Mouse (Mus musculus): ENCODE results near the gene Ebf1.

The Ebf1 gene

DNA sequence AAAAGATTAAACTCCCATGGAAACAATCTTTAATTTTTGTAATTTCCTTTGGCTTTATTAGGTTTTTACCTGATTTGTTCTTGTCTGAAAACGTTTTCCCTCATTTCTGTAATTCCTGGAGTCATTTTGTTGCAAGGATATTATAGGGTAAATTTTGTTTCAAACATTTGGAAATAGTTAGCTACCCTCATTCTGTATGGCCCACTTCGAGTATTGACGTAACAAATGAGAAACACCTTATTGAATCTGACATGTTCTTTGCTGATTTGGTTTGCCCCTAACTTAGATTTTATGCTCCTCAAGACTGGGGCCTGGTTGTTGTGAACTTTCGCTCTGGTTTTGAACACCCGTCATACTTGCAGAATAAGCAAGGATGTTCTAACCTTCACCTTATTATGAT is 120.9 kb downstream of the Ebf1 start:
- no peak for DNase-seq (ENCODE audit: low read depth, low spot score)

DNA sequence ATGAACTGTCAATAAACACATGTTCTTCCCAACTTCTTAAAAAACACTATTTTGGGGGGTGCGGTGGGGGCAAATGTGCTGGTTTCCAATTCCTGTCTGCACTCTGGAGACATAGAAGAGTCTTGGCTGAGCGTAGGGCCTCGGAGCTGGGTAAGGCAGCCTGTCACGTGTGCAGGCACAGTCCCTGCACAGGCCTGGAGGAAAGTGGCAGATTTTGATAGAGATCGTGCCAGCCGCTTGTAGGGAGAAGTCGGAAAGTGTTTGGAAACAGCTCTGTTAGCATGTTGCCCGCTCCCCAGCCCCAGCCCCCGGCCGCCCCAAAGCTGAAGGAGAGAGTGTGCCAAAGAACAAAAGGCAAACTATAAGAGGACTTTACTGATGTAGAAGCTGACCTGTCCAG is 121.7 kb downstream of the Ebf1 start:
- DNase-seq (ENCODE audit: low read depth, low spot score) = no peak

DNA sequence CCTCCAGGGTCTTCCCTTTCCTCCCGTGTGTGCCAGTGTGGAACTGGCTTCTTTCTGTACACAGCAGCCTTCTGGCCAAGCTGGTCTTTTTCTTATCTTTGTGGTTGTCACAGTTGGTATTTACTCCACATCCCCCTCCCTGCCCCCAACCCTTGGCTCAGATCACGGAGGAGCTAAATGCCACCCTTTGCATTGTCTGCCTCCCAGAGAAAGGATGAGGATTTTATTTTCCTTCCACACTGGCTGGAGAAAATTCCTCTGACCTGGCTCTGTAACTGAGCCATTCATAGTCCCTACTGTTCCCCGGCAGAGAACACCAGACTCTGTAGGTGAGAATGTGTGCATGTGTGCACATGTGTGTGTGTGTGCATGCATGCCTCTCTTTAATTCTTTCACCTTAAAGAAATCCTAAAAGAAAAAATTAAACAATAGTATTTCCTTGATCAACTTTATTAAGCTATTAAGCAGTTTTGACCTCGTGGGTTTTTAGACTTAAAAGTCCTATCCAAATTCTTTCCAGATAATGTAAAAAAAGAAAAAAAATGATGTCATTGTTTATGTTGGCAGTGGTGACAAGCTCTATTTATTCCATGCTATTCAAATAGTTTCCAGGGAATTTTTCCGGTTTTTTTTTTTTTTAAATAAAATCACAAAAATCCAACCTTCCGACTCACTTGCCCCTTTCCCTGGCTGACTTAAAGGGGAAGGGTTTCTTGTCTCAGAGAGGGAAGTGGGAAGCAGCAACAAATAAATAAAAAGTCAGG is 123.3 kb downstream of the Ebf1 start:
- peak; percentile 70 for DNase-seq (ENCODE audit: low read depth, low spot score)

DNA sequence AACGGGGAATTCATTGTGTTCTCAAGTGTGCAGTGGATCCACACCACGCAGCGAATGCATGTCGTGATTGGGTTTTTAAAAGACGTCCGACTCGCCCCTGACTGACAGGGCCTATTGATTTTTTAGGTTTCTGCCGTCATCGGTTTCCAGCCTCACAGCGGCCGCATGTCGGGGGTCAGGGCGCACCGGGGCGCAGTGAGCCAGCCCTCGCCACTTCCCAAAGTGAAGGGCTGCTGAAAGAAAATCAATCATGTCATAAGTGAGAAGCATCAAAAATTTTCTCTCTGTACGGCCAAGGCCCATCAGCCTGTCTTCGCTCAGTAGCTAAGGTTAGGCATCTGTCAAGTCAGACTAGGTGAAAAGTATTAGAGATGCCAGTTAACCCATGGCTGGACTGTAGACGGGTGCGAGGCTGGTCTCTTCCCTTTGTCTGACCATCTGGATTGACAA is 124.0 kb downstream of the Ebf1 start:
- DNase-seq (ENCODE audit: low read depth, low spot score) = no peak

DNA sequence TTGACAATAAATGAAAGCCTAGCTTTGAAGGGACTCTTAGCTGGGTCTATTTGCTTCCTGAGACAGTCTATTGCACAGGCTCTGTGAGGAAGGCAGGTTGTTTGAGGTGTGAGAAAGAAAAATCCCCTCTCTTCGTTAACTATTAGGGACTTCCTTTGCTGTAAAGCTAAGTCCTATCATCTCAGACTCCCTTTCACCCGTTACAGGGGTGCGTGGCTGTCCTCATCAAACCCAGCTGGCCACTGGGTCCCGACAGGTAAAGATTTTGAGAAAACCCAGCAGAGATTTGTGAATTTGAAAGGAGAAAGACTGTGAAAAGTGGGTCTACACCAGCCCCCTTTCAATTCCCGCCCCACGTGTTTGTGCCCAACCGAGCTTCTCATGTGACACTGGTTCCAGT is 127.3 kb downstream of the Ebf1 start:
- no peak for DNase-seq (ENCODE audit: low read depth, low spot score)

DNA sequence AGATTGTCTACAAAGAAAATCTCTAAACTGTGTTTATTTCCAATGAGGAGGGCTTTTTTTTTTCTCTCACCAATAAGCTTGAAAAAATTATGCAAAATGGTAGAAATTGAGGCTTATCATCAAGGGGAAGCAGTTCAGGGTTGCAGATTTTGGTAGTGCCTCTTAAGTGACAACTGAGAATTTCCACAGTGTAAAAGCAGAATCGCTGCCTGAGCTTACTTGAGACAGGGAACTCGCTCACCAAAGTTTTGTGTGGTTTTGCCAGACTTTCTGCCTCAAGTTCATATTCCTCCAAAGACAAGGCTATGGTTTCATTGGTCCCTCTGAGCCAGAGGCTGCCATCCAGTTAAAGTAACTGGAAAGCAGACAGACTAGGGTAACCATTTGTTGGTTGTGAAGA is 128.8 kb downstream of the Ebf1 start:
- no peak for DNase-seq (ENCODE audit: low read depth, low spot score)

DNA sequence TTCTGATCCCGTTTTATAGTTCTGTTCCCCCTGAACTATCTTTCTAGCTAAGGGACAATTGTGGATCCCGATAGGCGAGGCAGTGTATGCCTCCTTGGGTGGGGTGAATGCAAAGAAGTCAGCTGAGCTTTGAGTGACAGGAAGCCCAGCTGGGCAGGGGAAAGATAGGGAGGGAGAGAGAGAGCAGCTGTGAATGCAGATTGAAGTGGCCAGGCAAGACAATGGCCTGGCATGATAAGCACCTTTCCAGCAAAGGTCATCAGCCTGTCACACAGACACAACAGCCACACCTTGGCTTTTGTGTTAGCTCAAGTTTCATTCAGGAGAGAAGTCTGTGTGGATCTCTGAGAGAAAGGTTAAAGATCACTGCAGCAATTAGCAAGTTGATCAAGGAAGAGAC is 129.6 kb downstream of the Ebf1 start:
- no peak for DNase-seq (ENCODE audit: low read depth, low spot score)

DNA sequence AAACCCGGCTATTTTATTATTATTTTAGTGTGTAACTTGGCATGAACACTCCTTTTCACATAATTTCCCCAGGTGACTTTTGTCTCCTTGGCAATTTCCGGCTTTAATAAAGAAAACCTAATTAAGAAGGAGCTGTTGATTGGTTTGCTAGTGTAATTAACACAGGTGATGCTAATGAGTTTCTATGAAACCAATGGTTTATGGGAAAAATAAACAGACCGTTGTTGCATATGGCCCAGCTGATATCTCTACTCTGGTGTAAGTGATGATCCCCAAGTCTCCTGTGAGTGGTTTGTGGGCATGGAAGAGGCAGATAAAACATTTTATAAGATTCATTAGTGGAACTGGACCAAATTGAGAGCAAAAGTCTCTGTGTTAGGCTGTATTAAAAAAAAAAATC is 132.2 kb downstream of the Ebf1 start:
- DNase-seq (ENCODE audit: low read depth, low spot score) = no peak

DNA sequence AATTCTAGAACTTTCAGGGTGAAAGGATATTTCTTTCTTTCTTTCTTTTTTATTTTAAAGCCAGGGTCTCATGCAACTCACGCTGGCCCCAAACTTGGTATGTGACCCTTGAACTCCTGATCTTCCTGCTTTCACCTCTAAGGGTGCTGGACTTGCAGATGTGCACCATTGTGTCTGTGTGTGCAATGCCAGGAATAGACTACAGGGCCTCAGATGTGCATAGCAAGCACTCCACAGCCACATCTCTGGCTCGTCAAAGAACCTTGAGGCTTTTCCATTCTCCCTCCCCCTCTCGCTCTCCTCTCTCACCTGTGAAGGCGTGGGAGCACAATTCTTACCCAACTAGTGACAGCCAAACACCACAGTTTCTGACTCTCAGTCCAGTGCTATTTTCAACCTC is 137.2 kb downstream of the Ebf1 start:
- no peak for DNase-seq (ENCODE audit: low read depth, low spot score)

DNA sequence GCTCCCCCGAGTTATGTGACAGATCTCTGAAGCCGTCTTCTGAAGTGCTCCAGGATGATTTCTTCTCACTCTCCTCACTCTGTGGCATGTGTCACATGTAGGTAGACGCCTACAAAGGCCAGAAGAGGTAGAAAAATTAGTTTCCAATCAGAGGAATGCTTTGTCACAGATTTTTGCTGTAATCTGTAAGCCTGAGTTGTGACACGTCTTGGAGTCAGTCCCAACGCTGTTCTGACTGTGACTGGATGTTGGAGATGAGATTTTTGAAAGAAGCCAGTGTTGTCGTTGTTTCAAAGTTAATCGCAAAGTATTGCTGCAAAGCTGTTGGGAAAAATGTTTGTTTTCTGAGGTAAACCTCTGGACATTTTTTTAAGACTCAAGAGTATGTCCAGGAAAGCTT is 139.2 kb downstream of the Ebf1 start:
- DNase-seq (ENCODE audit: low read depth, low spot score) = no peak

DNA sequence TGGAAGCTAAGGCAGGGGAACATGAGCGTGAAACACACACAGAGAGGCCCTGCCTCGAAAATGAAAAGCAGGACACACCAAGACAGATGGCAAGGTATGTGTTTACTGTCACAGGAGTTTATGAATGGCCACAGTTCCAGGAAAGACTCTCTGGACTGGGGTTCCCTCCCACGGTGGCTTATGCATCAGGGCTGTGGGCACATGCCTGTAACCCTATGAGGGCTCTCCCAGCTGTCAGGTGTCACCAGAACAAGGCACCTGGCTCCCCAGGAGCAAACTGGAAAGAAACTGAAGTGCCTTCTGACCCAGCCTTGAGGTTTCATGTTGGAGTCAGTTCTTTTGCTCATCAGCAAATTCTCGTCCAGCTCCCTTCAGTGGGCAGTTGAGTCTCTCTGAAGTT is 141.7 kb downstream of the Ebf1 start:
- DNase-seq (ENCODE audit: low read depth, low spot score) = no peak

DNA sequence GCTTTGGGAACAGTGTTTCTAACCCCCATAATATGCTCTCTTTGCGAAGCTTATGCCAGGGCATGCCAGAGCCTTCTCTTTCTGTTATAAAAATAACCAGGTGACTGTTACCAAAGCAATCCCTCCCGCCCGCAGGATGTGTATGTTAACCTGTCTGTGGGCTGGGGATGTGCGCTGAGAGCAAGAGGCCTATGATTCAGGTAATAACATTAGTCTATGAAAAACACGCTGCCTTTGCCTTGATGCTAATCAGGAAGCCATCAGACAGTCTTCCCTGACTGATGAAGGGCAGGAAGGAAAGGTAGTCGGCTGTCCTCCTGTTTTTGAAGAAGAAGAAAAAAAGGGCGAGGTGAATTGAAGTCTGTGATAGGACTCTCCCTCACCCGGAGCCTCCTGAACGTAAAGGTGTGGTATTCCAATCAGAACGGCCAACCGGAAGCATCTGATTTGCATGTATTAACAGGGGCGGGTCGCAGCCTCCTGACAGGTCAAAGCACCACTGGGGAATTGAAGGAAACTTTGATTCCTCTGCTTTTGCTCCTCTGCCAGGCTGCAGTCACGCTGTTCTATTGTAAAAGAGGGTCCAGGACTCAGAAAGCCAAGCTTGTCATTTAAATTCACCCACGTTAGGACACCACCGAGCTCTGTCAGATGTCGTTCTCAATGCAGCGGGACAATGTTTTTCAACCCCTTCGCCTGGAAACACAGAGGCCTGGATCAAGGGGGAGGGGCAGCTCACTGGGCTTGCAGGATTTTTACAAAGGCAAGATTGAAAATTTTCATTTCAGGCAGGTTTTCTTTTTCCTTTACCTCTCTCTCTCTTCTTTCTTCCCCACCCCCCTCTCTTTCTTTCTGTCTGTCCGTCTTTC is 144.2 kb downstream of the Ebf1 start:
- no peak for DNase-seq (ENCODE audit: low read depth, low spot score)

DNA sequence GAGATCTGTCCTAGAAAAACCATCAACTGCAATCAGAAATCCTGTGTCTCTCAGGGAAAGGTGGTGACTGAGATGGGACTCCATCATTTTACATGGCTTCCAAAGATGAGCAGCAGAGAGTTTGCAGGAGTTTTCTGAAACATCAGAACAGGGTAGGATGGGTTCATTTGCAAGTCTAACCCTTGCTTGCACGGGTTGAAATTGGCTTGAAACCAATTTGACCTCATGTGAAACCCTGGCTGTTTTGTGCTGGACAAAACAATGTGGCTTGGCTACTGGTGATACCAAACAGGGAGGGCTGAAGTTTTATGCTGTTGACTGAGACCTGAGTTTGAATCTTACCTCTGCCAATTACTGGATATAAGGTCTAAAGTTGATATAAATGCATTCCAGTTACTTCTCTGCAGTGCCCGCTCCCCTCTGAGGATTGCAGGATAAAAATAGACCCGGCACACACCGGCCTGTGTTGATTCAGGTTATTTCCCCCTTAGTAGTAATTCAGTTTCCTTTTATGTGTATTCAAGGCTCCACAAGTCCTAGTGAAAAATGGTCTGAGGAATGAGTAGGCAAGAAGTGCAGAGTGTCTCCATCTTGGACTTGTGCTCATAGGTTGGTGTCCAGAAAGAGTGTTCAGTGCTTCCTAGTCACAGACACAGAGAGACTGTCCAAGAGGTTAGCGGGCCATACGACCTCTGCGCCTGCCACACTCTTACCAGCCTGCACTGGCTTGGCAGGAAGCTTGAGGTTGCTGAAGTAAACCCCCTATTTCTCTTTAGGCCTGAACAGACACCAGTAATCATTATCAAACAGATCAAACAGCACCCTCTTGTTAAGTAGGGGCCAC is 147.1 kb downstream of the Ebf1 start:
- DNase-seq (ENCODE audit: low read depth, low spot score) = no peak

DNA sequence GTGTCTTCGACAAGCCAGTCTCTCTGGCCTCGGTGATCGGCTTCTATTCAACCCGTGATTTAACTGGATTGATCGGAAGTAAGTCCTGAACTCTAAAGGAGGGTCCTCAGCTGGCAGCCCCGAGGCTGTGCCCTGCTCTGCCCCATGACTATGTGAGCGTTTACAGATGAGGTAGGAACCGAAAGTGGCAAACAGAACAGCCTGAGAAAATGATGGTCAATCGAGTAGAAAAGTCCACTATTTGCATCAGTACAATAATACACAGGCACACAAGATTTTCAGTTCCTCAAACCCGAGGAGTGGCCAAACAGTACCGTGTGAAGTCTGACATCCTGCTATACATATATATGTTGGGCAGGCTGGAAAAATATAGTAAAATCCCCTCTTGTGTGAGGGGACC is 147.9 kb downstream of the Ebf1 start:
- DNase-seq (ENCODE audit: low read depth, low spot score) = no peak

DNA sequence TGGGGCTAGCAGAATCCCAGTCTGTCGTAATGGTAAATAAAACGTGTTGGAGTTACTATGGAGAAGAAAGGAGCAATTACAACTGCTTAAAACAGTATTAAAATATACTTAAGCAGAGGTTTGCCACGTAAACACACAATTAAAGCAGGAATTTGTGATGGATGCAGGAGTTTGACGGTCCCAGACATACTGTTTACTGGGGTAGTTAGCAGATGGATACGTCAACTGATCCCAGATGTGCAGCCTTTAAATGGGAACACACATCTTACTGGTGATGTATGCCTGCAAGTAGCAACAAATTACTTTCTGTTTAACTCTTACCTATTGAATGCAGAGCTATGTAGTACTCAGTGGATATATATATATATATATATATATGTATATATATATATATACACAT is 149.1 kb downstream of the Ebf1 start:
- DNase-seq (ENCODE audit: low read depth, low spot score) = no peak

DNA sequence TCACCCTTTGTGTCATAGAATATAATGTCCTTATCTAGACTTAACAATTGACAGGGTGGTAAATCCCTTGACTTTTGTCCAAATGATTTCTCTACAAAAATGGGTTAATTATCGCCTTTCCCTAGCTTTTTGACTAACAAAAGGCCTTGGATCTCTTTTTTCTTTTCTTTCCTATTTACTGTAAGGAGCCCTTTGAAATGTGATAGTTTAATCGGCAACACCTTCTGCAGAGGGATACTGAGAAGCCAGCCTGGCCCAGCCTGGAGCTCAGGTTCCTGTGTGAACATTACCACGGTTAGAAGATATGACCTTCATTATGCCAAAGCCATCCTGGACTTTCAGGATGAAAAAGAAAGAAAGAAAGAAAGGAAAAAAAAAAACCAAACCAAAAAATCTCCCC is 150.2 kb downstream of the Ebf1 start:
- no peak for DNase-seq (ENCODE audit: low read depth, low spot score)

DNA sequence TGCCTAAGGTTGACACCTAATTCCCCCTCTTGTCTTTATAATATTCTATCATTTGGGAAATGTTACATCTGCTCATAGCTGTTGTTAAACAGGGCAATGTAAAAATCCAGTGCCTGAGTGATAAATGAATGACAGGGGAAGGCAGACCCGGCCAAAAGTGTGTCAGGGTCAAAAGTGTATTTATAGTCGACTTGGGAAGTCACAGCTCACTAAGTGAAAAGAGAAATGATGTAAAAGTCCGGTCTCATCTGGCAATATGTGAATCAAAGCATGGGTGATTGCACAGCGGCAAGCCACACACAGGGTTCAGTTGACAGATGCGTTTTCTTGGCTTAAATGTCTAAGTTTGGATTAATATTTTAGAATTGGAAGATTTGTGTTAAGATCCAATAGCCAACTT is 151.2 kb downstream of the Ebf1 start:
- DNase-seq (ENCODE audit: low read depth, low spot score) = no peak

DNA sequence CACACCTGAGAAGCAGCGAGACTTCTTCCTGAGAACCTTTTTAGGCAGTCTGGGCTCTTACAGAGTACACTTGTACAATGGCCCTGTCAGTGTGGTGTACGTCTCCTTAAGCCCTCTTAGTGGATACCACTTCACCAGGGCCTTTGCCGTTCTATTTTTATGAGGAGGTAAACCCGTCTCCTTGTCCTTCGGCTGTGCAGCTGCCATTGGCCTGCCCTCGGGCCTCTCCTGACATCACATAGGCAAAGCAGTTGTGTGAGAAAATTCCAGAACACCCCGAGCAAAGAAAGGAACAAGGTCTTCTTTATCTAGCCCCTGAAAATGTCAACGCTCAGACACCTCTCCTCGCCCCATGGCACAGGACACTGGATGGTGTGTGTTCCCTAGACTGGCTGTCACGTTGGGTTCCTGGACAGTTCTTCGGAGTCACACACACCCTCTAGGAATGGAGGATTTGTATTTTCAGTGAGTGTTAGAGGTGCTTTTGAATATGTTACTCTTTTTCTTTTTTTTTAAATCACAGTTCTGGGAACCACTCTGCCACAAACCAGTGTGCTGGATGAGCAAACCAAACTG is 154.0 kb downstream of the Ebf1 start:
- DNase-seq (ENCODE audit: low read depth, low spot score) = no peak

DNA sequence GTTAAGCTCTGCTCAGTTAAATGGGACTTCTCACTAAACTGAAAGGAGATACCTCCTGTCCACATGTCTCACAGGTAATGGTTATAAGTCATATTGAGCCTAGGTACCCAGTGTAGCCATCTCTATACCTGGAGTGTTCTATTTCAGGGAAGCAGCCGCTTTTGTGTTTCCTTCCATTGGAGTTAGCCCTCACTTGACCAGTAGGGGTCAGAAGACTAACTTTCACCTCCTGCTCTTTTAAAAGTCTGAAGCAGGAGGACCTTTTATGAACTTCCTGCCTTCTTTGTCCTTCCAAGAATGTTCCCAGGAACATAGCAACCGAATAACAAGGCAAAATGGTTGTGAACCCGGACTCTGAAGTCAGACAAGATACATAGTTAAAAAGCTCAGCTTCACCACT is 157.3 kb downstream of the Ebf1 start:
- DNase-seq (ENCODE audit: low read depth, low spot score) = peak; percentile 35

DNA sequence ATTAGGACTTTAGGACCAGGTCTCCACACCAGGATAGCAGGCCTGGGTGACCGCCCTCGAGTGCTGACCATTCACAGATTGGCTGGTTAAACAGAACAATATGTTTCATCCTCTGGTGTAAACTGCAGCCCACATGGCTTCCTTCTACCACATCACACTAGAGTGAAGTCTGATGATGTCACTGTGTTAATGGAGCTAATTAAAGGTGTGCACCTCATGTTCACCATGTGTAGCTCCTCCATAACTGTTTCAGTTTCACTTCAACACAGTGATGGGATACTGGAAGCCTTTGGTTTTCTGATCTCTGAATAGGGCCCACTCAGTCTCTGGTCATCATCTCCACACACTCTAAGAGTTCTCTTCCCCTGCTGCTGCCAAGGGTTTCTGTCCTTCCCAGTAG is 158.4 kb downstream of the Ebf1 start:
- DNase-seq (ENCODE audit: low read depth, low spot score) = no peak

DNA sequence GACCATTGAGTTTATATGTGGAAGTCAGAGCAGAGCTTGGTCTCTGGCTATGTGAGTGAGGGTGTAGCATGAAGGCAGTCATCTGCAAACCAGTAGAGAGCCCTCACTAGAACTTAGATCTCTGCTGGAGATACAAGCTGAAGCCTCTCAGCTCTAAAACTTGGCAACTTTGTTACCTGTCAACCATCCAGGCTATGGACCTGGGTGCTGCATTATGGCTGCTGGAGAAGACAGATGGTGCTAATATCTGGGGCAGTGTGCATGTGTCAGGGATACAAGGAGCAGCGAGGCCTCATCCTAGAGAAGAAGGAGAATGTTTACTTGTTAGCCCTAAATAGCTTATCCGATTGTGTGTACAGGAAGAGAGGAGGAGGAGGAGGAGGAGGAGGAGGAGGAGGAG is 159.4 kb downstream of the Ebf1 start:
- no peak for DNase-seq (ENCODE audit: low read depth, low spot score)
